Mouse (Mus musculus) c-Kit-positive CD71-positive TER-119-negative erythroid progenitor cells, embryonic 14.5 days (primary cell): Measurements from ENCODE around the gene Actl11.
A peak's percentile ranks its signal among the peaks of the same experiment; 100 is the strongest.

ENCODE experiments used
- DNase-seq: peaks from one replicate; pipeline ENCODE4 v3.0.0-alpha.2; 2013; ENCODE audit warnings: low read depth

Actl11 gene

DNA sequence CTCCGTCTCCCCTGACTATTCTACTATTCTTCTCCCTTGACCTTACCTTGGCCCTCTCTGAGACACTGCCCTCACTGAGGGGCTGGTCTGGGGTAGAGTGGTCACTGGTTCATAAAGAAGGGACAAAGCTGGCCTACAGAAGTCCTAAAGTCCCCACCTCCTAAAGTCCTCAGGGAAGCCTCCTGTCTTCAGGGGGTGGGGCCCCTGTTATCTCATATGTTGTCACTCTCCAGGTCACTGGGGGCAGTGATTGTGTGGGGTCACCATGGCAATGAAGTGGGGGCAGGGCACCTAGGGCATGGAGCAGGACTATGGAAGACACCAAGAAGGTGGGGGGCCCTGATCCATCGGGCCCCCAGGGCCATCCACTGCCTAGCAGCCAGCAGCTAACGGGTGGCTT lies at the start of gene Actl11:
TSS of gene Actl11 (plus strand) at position 301 of the 400 bp plus-strand sequence.
- no peak for DNase-seq

DNA sequence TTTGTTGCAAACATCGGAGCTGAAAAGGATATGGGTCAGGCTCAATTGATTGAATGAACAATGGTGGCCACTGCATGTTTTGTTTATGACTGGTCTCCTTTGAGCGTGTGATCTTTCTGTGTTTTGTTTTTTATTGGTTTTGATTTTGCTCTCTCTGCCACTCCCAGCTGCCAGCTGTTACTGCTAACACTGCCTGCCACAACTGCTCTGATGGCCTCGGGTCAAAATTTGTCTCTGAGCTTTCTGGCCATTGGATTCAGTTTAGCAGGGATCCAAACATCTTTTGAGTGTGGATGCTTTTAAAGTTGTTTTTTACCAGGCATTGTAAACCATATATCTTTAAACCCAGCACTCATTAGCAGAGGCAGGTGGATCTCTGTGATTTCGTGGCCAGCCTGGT lies 47.9 kb upstream of the Actl11 start:
- DNase-seq, result no peak

GRCm38 (mm10) chr9:107887804-107888266 lies 40.4 kb upstream of the Actl11 start, which contains the start of gene Mon1a:
Gene Mon1a, plus strand, starts transcription at chr9:107888151.
- peak; percentile 73 for DNase-seq

- DNase-seq, result no peak
These were observed 39.9 kb upstream of the Actl11 start for GRCm38 (mm10) chr9:107888267-107888850.

- DNase-seq, result no peak
These were observed 38.0 kb upstream of the Actl11 start for GRCm38 (mm10) chr9:107890260-107890659.

- DNase-seq, result no peak
These were observed 37.2 kb upstream of the Actl11 start for GRCm38 (mm10) chr9:107891023-107891422.

DNA sequence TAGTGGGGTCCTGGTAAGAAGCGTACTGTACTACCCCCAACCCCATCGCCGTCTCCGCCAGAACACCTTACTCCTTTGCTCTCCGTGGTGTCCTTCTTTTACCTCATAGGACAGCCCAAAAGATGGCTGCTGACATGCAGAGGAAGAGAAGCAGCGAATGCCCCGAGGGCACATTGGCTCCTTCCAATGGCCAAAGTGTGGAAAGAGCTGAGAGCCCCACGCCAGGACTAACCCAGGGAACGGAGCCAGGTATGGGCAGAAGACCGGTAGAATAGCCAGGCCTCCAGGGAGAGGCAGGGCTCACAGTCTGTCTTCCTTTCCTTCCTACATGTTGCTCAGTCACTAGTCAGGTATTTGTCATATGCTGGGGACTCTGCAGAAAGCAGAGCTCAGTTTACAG lies 29.7 kb upstream of the Actl11 start:
- DNase-seq, result no peak

- no peak for DNase-seq
These were observed 28.4 kb upstream of the Actl11 start for GRCm38 (mm10) chr9:107899855-107900254.

DNA sequence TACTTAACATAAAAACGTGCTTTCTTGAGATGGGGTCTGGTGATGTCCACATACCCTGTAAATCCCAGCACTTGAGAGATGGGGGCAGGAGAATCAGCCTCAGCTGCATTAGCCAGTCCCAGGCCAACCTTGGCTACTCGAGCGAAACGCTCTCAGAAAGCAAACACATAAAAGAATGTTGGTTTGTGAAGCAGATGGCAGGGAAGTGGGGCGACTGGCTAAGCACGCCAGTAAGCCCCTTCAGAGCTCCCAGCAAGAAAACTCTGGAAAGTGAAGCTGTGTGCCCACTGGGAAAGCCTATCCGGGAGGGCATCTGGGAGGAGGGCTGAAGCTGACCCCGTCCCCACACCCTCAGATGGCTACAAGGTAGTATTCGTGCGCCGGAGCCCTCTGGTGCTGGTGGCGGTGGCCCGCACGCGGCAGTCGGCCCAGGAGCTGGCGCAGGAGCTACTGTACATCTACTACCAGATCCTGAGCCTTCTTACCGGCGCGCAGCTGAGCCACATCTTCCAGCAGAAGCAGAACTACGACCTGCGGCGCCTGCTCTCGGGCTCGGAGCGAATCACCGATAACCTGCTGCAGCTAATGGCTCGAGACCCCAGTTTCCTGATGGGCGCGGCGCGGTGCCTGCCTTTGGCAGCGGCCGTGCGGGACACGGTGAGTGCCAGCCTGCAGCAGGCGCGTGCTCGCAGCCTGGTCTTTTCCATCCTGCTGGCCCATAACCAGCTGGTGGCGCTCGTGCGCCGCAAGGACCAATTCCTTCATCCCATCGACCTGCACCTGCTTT lies 27.2 kb upstream of the Actl11 start:
- peak; percentile 55 for DNase-seq

DNA sequence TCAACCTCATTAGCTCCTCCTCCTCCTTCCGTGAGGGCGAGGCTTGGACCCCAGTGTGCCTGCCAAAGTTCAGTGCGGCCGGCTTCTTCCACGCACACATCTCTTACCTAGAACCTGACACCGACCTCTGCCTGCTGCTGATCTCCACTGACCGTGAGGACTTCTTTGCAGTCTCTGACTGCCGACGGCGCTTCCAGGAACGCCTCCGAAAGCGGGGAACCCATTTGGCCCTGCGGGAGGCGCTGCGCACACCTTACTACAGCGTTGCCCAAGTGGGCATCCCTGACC lies 26.7 kb upstream of the Actl11 start:
- DNase-seq, result no peak

GRCm38 (mm10) chr9:107904726-107905125 lies 23.5 kb upstream of the Actl11 start:
- peak; percentile 85 for DNase-seq

GRCm38 (mm10) chr9:107906252-107906966 lies 21.9 kb upstream of the Actl11 start, which contains the start of gene Mst1r:
Gene Mst1r, plus strand, starts transcription at chr9:107906873.
- peak; percentile 61 for DNase-seq

- no peak for DNase-seq
These were observed 21.1 kb upstream of the Actl11 start for GRCm38 (mm10) chr9:107906967-107907800.

GRCm38 (mm10) chr9:107907801-107908120 lies 20.5 kb upstream of the Actl11 start:
- no peak for DNase-seq

DNA sequence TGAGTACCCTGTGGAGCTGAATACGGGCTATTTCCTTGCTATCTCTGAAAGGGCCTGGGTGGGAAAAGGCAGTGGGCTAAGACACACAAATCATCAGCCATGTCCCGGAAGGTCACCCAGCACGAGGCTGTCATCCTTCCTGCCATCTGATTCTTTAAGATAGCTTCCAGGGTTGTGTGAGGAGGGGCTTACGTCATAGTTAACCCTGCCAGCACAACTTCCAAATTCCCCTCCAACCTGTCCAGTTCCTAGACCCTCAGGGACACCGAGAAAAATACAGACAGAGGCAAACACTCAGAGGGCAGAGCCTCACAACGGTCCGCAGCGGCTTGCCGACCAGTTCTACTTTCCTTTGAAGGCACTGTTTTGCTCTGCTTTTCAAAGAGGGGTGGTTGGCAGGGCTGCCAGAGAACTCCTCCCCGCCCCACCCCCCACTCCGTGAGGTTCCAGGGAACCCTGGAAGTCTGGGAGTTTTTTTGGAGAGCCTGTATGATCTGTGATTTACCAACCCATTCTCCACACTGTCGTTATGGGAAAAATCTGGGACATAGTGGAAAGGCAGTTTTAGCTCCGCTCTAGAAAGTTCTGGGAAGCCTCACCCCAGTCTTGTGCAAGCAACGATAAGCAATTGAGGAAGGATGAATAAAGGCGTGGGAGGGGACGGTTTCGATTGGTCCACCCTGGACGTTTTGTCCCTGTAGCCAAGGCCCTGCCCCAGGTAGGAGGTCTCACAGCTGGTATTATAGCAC lies 19.7 kb upstream of the Actl11 start:
- DNase-seq, result peak; percentile 24

DNA sequence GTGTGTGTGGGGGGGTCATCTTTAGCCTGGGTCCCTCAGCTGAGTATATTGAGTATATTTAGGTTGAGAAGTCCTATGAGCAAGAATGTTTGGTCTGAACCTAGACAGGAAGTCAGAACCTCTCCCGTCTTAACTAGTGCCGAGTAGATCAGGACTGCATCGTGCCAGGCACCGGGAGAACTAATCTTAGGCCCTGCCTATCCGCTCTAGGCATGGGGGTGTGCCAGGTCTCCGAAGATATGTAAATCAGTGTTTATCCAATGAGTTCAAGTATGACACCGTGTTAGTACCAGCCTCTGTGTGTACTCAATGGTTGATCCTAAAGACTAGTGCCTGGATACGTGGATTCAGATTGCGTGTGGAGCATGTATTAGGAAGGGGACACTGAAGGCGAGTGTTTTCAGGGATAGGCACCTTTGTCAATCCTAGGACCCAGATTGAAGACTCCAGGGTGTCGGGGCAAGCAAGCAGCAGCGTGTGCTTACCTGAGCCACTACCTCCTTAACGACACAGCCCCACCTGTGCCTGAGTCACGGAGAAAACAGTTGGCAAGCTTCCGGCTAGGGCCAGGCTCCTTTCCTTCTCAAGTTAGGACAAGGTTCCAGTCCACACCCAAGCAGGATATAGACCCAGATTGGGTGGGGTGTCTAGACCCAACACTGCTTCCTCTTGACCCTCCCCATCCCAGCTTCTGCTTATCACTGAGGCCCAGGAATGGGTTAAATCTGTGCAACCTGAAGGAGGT lies 18.1 kb upstream of the Actl11 start:
- DNase-seq, result no peak

DNA sequence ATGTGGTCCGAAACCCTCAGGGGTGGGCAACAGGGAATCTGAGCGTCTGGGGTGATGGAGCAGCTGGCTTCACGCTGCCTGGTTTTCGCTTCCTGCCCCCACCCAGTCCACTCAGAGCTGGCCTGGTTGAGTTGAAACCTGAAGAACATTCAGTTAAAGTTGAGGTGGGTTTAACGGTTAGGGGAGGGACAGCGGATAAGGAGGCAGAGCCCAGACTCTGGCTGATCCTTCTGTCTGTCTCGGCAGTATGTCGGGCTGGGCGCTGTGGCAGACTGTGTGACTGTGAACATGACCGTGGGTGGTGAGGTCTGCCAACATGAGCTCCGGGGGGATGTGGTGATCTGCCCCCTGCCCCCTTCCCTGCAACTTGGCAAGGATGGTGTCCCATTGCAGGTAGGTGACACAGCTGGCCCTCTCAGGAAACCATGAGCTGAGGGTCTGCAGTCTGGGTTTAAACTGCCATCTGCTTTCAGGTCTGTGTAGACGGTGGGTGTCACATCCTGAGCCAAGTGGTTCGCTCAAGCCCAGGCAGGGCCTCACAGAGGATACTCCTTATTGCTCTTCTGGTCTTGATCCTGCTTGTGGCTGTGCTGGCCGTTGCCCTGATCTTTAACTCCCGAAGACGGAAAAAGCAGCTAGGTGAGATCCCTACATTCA lies 13.4 kb upstream of the Actl11 start:
- DNase-seq, result no peak

DNA sequence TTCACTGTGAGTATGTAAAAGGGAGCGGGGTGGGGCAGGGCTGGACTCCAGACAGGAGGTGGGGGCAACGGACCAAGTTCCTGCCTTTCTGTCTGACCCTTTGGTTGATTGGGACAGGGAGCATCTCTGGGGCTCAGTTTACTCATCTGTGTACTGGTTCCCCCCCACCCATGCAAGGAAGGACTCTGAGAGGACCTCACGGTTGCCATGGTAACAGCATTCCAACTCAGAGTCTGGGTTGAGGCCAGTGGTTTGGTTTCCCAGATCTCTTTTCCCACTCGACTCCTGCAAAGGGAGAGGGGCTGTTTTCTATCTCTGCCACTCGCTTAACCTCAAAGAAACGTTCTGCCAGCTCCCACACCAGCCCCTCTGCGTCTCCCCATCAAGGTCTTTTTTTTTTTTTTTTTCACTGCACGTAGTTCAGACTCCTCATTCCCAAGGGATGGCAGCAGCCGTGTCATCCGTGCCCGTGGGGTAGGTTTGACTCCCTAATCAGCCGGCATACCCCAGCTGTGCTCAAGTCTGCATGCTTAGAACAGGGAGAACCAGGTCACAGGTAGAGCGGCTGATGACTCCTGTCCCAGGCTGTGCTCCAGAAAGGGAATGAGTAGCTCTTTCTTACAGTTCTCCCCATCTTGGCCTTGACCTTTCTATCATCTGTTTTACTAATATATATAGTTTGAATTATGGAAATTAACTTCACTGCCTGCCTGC lies 10.2 kb upstream of the Actl11 start:
- no peak for DNase-seq

DNA sequence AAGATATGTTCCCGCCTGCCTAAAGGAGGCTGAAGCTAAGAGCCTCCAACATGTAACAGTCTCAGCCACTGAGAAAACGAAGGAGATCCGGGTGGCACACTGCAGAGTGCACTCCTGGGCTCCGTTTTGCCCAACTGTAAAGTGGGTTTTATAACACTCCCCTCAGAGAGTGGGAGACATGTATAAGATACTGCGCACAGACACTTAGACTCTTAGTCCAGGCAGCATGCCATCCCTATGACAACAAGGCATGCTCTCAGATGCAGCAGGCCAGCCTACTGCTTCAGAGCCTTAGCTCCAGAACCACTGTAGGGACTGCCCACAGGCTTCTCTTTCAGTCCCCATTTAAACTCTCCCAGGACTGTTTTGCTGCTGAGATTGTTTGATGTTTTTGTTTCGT lies 9.4 kb upstream of the Actl11 start:
- DNase-seq, result no peak

DNA sequence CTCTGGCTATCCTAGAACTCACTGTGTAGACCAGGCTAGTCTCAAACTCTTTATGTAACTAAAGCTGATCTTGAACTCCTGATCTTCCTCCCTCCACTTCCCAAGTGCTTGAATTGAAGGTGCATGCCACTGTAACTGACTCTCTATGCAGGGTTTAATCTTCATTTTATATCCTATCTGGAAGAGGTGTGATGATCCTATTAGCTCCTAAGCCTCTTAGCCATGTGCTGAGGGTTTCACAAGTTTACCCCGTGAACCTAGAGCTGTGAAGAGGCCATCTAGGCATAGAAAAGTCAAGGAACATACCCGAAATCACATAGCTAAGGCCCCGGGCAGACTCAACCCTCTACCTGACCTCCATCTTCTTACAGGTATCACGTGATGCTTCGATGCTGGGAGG lies 8.8 kb upstream of the Actl11 start:
- no peak for DNase-seq
